Mouse (Mus musculus) heart, postnatal 0 days (tissue): ENCODE measurements at regions not wholly inside any gene's neighbourhood (a gene's known extent, or its start where the extent isn't known, plus 50 kb on each side); places are given as distances from the start of the nearest gene placed in this dataset.

ENCODE experiments used
- CTCF ChIP-seq: IDR thresholded peaks from 2 replicates; pipeline ENCODE4 v1.5.1; 2016; ENCODE audit warnings: antibody characterized with exemption, control low read depth, low read depth
- EP300 ChIP-seq: IDR thresholded peaks from 2 replicates; pipeline ENCODE4 v1.6.1; 2016; ENCODE audit warnings: antibody characterized with exemption, low read depth

- TF ChIP-seq CTCF (no peak), EP300 (no peak)
Measured at GRCm38 (mm10) chr9:41611534-41612451, 450.3 kb upstream of the Ubash3b start.
